Mouse (Mus musculus) activated CD4-positive, CD25-positive, alpha-beta regulatory T cell (primary cell): ENCODE results near the gene Gm2956. TPM values are rescaled to one million over a fixed set of nuclear protein-coding genes. Genes with fewer than 3 reads are reported as not detected.

Experiments
- polyA plus RNA-seq, 2 experiments: library from polyadenylated mRNA; unstranded; fragments of 100-300 nt; shearing (Covaris generic); gene quantifications; one replicate each; pipeline ENCODE4 v1.2.1; 2017

Gm2956 gene
- 1 to 10 TPM in 1 of 2 experiments, not detected in 1; 1.6 TPM for polyA plus RNA-seq

GRCm38 (mm10) chr14:3332087-3332677 is at the start of gene Gm2956:
Gene Gm2956 (plus strand): TSS chr14:3332627.

DNA sequence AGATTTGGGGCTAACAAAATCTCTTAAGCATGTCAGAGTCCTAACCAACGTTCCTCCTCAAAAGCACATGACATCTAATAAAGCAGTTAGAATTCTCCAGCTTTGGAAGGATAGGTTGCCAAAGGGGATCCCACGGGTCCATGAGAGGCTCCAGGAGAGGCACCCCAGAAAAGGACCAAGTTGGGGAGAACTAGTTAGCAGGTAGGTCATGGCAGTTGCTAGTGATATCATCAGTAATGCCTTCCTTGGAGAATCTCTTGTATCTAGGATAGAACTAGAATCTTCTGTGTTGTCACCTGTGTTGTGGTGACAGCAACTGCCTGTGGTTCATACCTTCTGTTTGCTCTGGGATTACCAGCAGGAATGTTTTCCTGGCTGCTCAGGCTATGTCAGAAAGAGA is 62.4 kb downstream of the Gm2956 start, which contains the start of gene Gm10413:
Gm10413 (plus strand) TSS at position 301 of the 400 bp plus-strand sequence.

Other genes starting within 250 kb of the Gm2956 start
- gene Gm10340, start 198.6 kb upstream of the Gm2956 start, polyA plus RNA-seq, result not detected
- gene Gm5795, start 144.4 kb upstream of the Gm2956 start, polyA plus RNA-seq, result under 1 TPM in 1 of 2 experiments, not detected in 1; 0.23 TPM
- gene D830030K20Rik, start 124.1 kb upstream of the Gm2956 start, polyA plus RNA-seq, result 10 to 100 TPM in 1 of 2 experiments, 1 to 10 TPM in 1; 4.1 to 13.5 TPM
- not detected for gene Gm10413, start 62.5 kb downstream of the Gm2956 start, polyA plus RNA-seq
- gene Gm10409, start 80.0 kb downstream of the Gm2956 start, polyA plus RNA-seq, result 1 to 10 TPM; 1.5 to 3.4 TPM
- gene Gm3005, start 95.5 kb downstream of the Gm2956 start, polyA plus RNA-seq, result 1 to 10 TPM; 1.9 to 2.1 TPM
- gene Gm10408, start 116.8 kb downstream of the Gm2956 start, polyA plus RNA-seq, result under 1 TPM; 0.14 to 0.16 TPM